Mouse (Mus musculus) lung, embryonic 14.5 days (tissue): ENCODE results near the gene Ppp2r5d. TPM values are rescaled to one million over a fixed set of nuclear protein-coding genes. Genes with fewer than 3 reads are reported as not detected.

Experiments
- ATAC-seq: fragments of 200-750 bp; cut with Nextera tagmentation; 2 replicates; pipeline ENCODE4 v1.8.0; 2017; ENCODE audit warnings: mild to moderate bottlenecking, moderate TSS enrichment, moderate library complexity; ENCODE audit not compliant: insufficient read depth
- DNase-seq: peaks from one replicate; pipeline ENCODE4 v3.0.0-alpha.2; 2015
- H3K27ac ChIP-seq: fragments of 300-500 bp; sonication (generic); 2 replicates; pipeline ENCODE4 v1.5.1; 2014; ENCODE audit warnings: low read depth, mild to moderate bottlenecking, moderate library complexity
- H3K27me3 ChIP-seq: fragments of 300-500 bp; sonication (generic); 2 replicates; pipeline ENCODE4 v1.6.1; 2014; ENCODE audit warnings: low read length, control low read depth; ENCODE audit not compliant: insufficient read depth
- H3K36me3 ChIP-seq: fragments of 300-500 bp; sonication (generic); 2 replicates; pipeline ENCODE4 v1.6.1; 2014; ENCODE audit warnings: control low read depth; ENCODE audit not compliant: insufficient read depth
- H3K4me1 ChIP-seq: fragments of 300-500 bp; sonication (generic); 2 replicates; pipeline ENCODE4 v1.6.1; 2014; ENCODE audit warnings: antibody characterized with exemption, control low read depth; ENCODE audit not compliant: insufficient read depth
- H3K4me2 ChIP-seq: fragments of 300-500 bp; sonication (generic); 2 replicates; pipeline ENCODE4 v1.6.1; 2014; ENCODE audit warnings: mild to moderate bottlenecking
- H3K4me3 ChIP-seq: fragments of 300-500 bp; sonication (generic); 2 replicates; pipeline ENCODE4 v1.5.1; 2014; ENCODE audit warnings: low read depth, low read length
- H3K9ac ChIP-seq: fragments of 300-500 bp; sonication (generic); 2 replicates; pipeline ENCODE4 v1.6.1; 2014
- H3K9me3 ChIP-seq: fragments of 300-500 bp; sonication (generic); 2 replicates; pipeline ENCODE4 v1.6.1; 2016; ENCODE audit warnings: low read depth, low read length, control low read depth
- CTCF ChIP-seq: IDR thresholded peaks from 2 replicates; pipeline ENCODE4 v1.5.1; 2016; ENCODE audit warnings: antibody characterized with exemption, low read depth
- WGBS: fragments of 180-500 bp; shearing (Covaris S2); extraction: QIAGEN DNeasy Blood & Tissue Kit; methylation state at CpG from one replicate; pipeline ENCODE4 v1.1.7; 2014; 5-methylcytosine and 5-hydroxymethylcytosine counted together
- polyA plus RNA-seq: library from polyadenylated mRNA; unstranded; fragments of >200 nt; fragmentation: Nextera tagmentation; extraction: Ambion mirVana; gene quantifications from 2 replicates; pipeline ENCODE4 v1.2.1, GENCODE M21; 2014

Ppp2r5d gene
- polyA plus RNA-seq, 1 experiment from 2014 or later = 104 TPM

DNA sequence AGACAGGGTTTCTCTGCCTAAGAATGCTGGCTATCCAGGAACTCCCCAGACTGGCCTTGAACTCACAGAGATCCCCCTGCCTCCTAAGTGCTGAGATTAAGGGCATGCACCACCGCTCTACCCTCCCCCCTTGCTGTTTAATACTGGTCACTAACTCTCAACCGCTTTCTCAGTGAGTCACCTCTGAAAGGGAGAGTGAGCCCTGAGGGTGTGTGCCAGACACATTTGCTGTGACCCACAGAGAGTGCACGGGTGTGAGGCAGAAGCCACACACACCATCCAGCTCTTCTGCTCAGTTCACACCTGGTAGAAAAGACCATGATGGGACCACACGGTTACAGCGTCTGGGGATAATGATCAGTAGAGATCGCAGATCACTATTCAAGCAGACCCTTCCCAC lies 6.4 kb downstream of the Ppp2r5d start:
- DNase-seq (no peak), ATAC-seq (no peak)
- no peaks in the 10 kb centered on the region for H3K9me3 ChIP-seq
- H3K27ac ChIP-seq = no peak overlapping the region
- TF ChIP-seq CTCF = no peak
- H3K4me2 ChIP-seq = no peak overlapping the region
- H3K4me3 ChIP-seq = no peak overlapping the region
- no peaks in the 10 kb centered on the region for H3K27me3 ChIP-seq
- no peak overlapping the region for H3K9ac ChIP-seq
- peaks cover 4% of the 10 kb centered on the region; the same call in 1 of the 2 replicates for H3K4me1 ChIP-seq
- WGBS = 85% methylated on average over 6 of the region's 6 CpGs
- H3K36me3 ChIP-seq = peaks cover 26% of the 10 kb centered on the region

DNA sequence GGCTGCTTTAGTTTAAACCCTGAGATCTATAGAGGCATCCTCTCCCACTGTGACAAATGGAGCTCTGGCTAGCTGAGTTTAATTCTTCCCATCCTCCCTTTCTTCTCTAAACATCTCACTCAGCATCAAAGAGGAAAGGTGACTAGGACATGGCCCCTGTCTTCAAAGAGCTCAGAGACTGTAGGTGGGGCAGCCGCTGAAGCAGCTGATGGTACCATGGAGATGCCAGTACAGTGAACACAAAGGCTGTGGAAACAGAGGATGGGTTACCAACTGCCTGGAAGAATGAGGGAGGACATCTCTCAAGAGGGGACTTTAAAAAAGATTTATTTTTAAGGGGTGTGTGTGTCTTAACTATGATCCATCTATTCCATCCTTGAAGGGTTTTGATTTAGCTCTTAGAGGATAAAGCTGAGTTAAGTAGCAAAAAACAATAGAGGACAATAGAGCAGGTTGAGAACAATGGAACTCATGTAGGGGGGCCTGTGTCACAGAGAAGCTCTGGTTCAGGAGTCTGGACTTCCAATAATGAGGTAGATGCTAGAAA lies 10.3 kb downstream of the Ppp2r5d start:
- Histone ChIP-seq H3K27ac (no peak overlapping the region), H3K4me3 (no peak overlapping the region), H3K9me3 (no peaks in the 10 kb centered on the region), H3K4me1 (no peaks in the 10 kb centered on the region), H3K27me3 (no peaks in the 10 kb centered on the region), H3K36me3 (peaks cover 41% of the 10 kb centered on the region), H3K4me2 (no peak overlapping the region), H3K9ac (no peak overlapping the region)
- ATAC-seq (no peak), DNase-seq (no peak)
- 52% methylated on average over 1 of the region's 1 CpGs for WGBS
- no peak for TF ChIP-seq CTCF

DNA sequence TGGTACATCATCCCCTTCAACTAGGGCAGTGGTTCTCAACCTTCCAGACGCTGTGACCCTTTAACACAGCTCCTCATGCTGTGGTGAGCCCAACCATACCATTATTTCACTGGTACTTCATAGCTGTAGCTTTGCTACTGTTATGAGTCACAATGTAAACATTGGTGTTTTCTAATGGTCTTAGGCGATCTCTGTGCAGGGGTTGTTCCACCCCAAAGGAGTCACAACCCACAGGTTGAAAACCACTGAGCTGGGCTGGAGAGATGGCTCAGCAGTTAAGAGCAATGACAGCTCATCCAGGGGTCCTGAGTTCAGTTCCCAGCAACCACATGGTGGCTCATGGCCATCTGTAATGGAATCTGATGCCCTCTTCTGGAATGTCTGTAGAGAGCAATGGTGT lies 13.5 kb downstream of the Ppp2r5d start:
- DNase-seq (no peak), ATAC-seq (no peak)
- no peaks in the 10 kb centered on the region for H3K27me3 ChIP-seq
- whole genome bisulfite sequencing = 88% methylated on average over 2 of the region's 2 CpGs
- H3K4me2 ChIP-seq = no peak overlapping the region
- no peaks in the 10 kb centered on the region for H3K4me1 ChIP-seq
- no peak for TF ChIP-seq CTCF
- H3K9me3 ChIP-seq = no peaks in the 10 kb centered on the region
- no peak overlapping the region for H3K27ac ChIP-seq
- peaks cover 47% of the 10 kb centered on the region for H3K36me3 ChIP-seq
- H3K4me3 ChIP-seq = no peak overlapping the region
- H3K9ac ChIP-seq = no peak overlapping the region

DNA sequence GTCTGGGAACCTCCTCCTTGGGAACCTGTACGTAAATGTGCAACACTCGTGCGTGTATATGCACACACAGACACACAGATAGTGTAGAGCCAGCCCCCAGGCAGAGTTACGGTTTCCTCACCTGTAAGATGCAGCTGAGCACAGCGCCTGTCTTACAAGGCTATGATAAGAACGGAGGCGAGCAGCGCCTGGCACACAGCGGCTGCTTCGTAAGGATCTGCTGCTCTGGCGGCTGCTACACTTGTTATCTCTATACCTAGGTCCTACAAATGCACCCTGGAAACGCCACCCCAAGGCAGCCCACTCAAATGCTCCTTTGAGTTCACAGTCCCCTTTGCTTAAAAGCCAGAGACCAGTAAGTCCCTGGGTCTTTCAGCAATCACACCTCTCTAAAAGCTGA lies 14.2 kb downstream of the Ppp2r5d start:
- no peak overlapping the region for H3K4me3 ChIP-seq
- no peaks in the 10 kb centered on the region for H3K27me3 ChIP-seq
- TF ChIP-seq CTCF = no peak
- H3K9me3 ChIP-seq = no peaks in the 10 kb centered on the region
- peaks cover 52% of the 10 kb centered on the region for H3K36me3 ChIP-seq
- ATAC-seq (no peak), DNase-seq (no peak)
- H3K9ac ChIP-seq = no peak overlapping the region
- H3K4me1 ChIP-seq = no peaks in the 10 kb centered on the region
- 80% methylated on average over 12 of the region's 12 CpGs for WGBS
- H3K27ac ChIP-seq = no peak overlapping the region
- no peak overlapping the region for H3K4me2 ChIP-seq

DNA sequence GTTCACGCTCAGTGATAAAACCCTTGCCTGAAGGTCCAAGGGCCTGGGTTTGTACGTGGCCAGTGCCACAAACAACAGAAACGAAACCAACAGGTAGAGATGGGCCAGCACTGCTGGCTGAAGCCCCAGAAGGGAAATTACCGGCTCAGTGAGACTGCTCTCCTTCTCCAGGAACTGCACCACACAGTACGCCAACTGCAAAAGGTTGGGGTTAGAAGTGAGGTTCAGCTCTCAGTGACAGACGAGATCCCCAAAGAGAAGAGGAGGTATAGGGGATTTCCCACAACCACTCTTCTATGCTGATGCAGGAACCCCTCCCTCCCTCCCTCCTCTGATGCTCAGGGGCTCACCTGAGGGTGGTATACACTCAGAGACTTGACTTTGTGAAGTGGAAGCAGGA lies 19.0 kb downstream of the Ppp2r5d start:
- WGBS = 91% methylated on average over 6 of the region's 6 CpGs

DNA sequence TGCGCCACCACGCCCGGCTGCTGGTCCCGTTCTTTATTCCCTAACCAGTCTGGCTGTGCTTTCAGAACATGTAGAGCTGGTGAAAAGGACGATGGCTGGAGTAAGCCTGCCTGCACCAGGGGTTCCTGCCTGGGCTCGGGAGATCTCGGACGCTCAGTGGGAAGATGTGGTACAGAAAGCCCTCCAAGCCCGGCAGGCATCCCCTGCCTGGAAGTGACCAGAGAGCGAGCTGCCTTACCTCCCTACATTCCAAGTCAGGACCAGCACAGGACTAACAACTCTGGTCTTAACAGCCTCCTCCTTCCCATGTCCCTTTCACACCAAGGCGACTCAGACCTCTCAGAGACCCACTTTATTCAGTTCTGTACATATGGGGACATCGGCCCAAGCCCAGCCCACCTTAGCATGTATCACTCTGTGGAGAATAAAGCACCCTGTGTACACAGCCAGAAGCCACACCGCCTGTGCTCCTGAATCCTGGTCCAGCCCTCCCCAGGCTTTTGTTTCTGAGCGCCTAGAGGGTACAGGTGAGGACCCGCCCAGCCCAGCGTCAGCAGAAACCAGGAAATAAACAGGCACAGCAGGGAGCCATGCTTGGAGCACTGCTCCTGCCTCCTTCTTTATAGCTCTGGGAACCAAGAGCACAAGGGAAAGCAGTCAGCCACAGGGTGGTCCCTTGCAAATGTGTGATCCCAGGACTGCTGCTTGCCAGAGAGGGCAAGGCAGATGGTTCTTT lies 22.1 kb downstream of the Ppp2r5d start:
- TF ChIP-seq CTCF = no peak
- Histone ChIP-seq H3K27ac (no peak overlapping the region), H3K4me3 (no peak overlapping the region), H3K4me1 (peaks cover 14% of the 10 kb centered on the region), H3K9ac (no peak overlapping the region), H3K27me3 (no peaks in the 10 kb centered on the region), H3K9me3 (no peaks in the 10 kb centered on the region), H3K4me2 (no peak overlapping the region), H3K36me3 (peaks cover 57% of the 10 kb centered on the region)
- DNase-seq = no peak
- ATAC-seq = no peak
- 86% methylated on average over 16 of the region's 16 CpGs for WGBS

More for the DNA sequence above, 19.0 kb downstream of the Ppp2r5d start:
- Histone ChIP-seq H3K27me3 (no peaks in the 10 kb centered on the region), H3K4me3 (no peak overlapping the region), H3K27ac (no peak overlapping the region), H3K4me2 (no peak overlapping the region), H3K36me3 (peaks cover 67% of the 10 kb centered on the region), H3K9ac (no peak overlapping the region), H3K4me1 (peaks cover 7% of the 10 kb centered on the region; the same call in 1 of the 2 replicates), H3K9me3 (no peaks in the 10 kb centered on the region)
- no peak for TF ChIP-seq CTCF
- no peak for DNase-seq
- ATAC-seq = no peak

DNA sequence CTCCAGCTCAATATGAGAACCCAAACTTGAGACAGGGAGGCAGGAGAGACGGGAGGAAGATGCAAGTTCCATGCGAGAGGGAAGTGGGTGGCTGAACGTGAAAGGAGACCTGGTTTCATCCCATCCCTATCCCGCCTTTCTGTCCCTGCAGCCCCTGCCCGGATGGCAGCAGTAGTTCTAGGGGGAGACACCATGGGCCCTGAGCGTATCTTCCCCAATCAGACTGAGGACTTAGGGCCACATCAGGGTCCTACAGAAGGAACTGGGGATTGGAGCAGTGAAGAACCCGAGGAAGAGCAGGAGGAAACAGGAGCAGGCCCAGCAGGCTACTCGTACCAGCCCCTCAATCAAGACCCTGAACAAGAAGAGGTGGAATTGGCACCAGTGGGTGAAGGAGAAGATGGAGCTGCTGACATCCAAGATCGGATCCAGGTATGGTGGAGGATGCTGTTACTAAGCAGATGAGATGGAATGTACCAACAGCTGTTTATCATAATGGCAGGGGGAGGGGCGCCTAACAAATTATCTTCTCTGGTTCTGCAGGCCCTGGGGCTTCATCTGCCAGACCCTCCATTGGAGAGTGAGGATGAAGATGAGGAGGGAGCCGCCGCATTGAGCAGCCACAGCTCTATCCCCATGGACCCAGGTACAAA lies 23.3 kb downstream of the Ppp2r5d start:
- Histone ChIP-seq H3K4me3 (peak overlapping the region; percentile 69), H3K27me3 (no peaks in the 10 kb centered on the region), H3K9ac (peak overlapping the region; percentile 64), H3K4me1 (peaks cover 14% of the 10 kb centered on the region), H3K27ac (peak overlapping the region; percentile 46; the same call in 1 of the 2 replicates), H3K4me2 (peak overlapping the region; percentile 88), H3K36me3 (peaks cover 59% of the 10 kb centered on the region), H3K9me3 (no peaks in the 10 kb centered on the region)
- TF ChIP-seq CTCF = no peak
- 21% methylated on average over 12 of the region's 12 CpGs for WGBS
- ATAC-seq (peak; percentile 0; the same call in 1 of the 2 replicates), DNase-seq (no peak)
